Mouse (Mus musculus) embryo, embryonic 10.5 days (tissue): ENCODE results near the gene Adamts20.
A peak's percentile ranks its signal among the peaks of the same experiment; 100 is the strongest.

Experiments
- DNase-seq: peaks from one replicate; pipeline ENCODE4 v3.0.0-alpha.2; 2015; ENCODE audit warnings: low spot score

The Adamts20 gene

GRCm38 (mm10) chr15:94344317-94344716 lies 120.9 kb downstream of the Adamts20 start:
- no peak for DNase-seq

DNA sequence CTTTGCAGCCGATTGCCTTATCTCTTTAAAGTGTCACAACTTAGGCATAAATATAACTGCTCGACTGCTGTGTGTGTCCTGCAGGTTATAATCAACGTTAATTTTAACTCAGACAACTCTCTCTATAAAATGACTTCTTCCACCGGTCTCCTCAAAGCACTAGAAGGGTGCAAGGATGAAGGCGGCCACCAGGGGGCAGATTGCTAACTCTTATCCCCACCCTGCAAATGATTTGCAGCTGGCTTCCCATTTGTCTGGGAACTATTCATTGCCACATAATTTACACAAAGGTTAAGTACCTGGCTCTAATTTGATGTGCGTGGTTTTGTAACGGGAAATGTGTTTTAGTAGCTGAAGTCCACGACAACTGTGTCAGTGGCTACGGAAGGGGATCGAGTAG lies 122.9 kb downstream of the Adamts20 start:
- DNase-seq: peak; percentile 75

DNA sequence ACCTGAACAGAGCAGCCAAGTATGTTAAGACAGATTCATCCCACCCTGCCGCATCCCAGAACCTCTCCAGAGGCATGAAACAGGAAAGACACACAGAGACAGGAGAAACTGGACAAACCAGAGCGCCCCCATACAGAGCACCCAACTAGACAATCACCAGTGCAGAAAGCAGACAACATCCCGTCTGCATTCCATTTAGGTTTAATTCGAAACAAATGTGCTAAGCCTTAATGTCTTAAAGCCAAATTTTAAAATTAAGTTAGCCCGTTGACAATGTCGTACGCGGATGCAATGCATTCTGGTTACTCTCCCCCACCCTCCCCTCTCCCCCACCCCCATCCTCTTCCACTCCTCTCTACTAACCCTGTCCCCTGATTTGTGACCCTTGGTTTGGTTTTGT lies 126.2 kb downstream of the Adamts20 start:
- no peak for DNase-seq

- DNase-seq: no peak
Observed at GRCm38 (mm10) chr15:94334586-94334985, 130.6 kb downstream of the Adamts20 start.

DNA sequence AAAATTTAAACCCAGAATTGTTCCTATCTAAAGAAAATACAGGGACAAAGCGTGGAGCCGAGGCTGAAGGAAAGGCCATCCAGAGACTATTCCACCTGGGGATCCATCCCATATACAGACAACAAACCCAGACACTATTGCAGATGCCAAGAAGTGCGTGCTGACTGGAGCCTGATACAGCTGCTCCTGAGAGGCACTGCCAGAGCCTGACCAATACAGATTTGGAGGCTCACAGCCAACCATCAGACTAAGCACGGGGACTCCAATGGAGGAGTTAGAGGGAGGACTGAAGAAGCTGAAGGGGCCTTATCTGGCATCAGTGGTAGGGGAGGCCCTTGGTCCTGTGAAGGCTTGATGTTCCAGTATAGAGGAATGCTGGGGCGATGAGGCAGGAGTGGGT lies 138.6 kb downstream of the Adamts20 start:
- DNase-seq: no peak

DNA sequence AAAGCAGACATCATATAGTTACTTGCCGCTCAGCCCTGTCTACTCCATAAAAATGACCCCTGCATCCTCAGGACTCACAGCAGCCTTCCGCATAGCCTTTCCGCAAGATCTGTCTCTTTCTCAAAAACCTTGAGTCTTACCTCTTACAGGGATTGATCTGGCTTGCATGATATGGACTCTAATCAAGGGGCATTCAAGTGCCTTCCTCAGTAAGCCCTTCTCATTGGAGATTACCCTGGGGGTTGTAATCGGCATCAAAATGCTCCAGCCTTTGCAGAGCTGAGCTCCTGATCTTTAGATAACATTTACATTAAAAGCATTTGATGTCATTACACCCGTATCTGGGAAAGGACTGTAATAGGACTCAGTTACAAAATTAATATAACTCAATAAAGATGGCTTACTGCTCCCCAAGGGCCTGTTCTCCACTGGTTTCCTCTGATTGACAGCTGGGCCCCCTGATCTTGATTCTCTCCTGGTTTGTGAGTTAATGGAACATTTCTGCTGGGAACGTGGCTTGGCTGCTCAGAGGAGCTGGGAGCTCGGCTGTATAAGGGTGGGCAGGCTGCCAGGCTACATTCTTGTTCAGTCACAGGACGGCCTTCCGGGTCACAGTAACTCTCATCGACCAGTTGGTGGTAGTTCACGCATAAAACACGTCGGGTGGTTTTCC lies 139.6 kb downstream of the Adamts20 start:
- no peak for DNase-seq

GRCm38 (mm10) chr15:94316171-94316570 lies 149.0 kb downstream of the Adamts20 start:
- DNase-seq: no peak

GRCm38 (mm10) chr15:94309689-94310088 lies 155.5 kb downstream of the Adamts20 start:
- no peak for DNase-seq

- no peak for DNase-seq
Observed at GRCm38 (mm10) chr15:94307888-94308287, 157.3 kb downstream of the Adamts20 start.

DNA sequence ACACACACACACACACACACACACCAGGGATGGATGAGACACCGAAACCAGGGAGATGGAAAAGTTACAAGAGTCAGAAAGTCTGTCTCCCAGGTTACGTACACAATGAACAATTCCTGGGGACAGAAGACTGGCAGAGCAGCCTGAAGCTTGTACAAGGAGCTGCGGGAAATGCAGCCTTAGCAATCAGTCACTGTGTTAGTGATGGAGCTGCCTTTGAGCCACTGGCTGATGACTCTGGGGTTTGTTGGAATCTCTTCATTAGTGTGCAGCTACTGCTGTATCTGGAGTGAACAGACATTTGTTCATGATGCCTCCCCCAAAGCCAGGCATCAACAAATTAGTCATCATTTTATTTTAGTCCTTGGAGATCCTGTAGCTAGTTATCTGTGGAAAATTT lies 162.1 kb downstream of the Adamts20 start:
- no peak for DNase-seq

DNA sequence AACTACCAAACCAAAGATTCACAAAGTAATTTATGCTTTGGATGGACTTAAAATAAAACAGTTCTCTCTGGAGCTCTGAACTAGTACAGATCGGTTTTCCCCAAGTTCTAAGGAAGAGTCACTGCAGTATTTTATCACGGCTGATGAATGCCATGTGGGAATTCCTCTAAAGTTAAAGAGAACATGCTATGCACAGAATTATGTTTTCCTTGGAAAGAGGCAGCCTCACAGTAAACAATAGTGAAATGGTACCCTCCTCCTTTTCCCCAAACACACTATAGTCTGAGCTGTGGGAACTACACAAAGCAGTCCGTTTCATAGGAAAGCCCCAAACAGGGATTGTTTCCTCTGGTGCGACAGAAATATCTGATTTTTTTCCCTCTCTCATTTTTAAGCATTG lies 171.1 kb downstream of the Adamts20 start:
- DNase-seq: no peak

- DNase-seq: no peak
Observed at GRCm38 (mm10) chr15:94288015-94288414, 177.2 kb downstream of the Adamts20 start.

DNA sequence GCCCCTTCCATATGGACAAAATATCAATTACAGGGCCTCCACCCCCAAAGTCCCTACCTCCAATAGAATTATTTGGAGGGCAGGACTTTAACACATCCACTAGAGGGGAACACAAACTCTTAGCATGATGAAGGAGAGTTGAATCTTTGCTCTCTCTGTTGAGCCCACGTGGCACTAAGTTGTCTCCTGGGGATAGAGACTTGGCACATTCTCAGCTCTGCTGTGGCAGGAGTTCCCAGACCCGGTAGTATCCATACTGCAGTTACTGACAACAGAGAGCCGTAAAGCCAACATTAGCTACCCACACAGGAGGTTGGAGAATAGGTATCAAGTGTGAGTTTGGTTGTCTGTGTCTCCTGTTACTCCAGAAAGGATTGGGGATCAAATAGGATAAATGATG lies 177.7 kb downstream of the Adamts20 start:
- no peak for DNase-seq

- DNase-seq: no peak
Observed at GRCm38 (mm10) chr15:94276418-94276817, 188.8 kb downstream of the Adamts20 start.

GRCm38 (mm10) chr15:94265630-94266029 lies 199.6 kb downstream of the Adamts20 start:
- DNase-seq: peak; percentile 90

DNA sequence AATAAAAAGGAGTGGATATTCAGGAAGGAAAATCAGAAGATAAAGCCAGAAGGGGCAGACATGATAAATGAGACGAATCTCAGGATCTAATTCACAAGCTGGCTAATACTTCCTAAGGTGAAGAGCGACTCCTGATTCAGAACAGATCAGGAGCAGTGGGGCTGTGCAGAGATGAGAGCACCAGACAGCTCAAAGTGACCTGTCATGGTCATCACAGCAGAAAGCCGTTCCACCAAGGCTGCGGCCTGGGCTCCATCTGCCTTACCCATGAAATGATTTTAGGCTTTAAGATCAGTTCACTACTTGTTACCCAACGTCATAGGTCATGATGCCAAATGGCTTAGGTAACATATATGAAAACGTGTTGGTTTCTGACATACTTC lies 200.7 kb downstream of the Adamts20 start:
- DNase-seq: no peak

DNA sequence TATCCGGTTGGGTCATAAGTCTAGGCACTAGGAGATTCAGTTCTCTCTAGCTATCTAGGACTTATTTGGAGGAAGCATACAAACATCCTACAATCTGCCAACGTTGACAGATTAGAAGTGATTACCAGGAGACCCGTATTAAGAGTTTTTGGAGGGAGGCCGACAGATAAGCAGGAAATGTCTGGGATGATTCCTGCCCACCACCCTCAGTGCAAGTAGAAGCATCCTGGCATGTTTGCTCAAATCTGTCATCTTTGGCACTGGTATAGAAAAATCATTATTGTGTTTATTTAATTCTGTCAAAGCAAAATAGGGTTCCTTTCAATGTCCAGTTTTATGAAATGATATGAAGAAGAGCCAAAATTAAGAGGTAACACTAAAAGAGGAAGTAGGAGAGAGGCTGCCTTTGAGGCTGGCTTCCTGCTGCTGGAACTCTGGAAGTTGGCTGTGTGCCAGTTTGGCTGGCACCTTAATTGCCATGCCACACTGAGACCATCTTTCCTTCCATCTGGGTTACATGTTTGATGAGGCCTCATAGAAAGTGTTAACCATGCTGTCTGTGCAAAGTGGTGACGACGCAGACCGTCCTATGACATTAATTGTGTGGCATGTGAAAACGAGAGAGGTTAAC lies 201.2 kb downstream of the Adamts20 start:
- DNase-seq: no peak

DNA sequence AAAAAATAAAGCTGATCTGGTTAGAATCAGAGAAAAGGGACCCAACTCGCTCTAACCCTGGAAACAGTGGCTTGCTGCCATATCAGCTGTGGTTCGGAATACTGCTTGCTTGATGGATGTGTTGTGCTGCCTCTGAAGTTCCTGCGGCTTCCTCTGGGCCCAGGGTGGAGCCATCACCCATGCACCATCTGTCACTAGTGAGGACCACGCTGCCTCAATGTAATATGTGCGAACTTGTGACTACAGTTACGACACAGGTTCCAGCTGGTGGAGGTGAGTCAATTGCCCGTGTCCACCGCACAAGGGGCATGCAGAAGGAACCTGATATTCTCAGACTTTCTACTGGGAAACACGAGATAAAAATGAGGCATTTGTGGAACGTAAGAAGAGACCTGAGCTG lies 202.0 kb downstream of the Adamts20 start:
- no peak for DNase-seq

DNA sequence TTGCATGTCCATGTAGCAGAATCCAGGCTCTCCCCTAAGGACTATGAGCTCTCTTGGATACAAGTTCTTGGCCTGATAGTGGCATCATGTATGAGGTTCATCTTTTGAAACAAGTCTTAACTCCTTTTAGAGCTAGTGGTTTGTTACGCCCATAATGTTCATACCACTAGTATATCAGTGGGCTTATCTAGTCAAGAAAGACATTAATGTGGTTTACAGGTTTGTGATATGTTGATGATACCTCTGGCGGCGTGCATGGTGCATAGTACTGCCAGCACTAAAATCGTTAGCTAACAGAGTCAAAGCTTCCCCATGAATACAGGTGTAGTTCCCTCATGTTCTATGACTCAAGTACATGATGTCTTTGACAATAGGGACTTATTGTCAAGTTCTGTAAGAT lies 205.7 kb downstream of the Adamts20 start:
- DNase-seq: no peak

DNA sequence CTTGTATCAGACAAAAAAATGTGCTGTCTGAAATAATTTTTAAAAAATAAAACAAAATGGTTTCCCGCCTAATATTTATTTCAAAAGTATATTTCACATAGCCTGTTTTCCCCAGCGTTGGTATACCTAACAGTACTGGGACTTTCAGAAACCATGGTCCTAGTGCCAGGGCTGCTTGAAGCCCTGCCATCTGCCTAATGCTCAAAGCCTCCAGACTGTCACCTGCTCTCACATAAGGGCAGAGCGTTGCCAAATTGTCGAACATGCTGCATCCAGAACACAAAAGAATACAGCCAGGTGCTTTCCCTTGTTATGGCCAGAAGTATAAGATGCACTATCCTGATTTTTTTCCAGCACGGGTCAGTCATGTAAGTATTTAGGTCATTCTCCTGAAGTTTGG lies 209.7 kb downstream of the Adamts20 start:
- DNase-seq: no peak

DNA sequence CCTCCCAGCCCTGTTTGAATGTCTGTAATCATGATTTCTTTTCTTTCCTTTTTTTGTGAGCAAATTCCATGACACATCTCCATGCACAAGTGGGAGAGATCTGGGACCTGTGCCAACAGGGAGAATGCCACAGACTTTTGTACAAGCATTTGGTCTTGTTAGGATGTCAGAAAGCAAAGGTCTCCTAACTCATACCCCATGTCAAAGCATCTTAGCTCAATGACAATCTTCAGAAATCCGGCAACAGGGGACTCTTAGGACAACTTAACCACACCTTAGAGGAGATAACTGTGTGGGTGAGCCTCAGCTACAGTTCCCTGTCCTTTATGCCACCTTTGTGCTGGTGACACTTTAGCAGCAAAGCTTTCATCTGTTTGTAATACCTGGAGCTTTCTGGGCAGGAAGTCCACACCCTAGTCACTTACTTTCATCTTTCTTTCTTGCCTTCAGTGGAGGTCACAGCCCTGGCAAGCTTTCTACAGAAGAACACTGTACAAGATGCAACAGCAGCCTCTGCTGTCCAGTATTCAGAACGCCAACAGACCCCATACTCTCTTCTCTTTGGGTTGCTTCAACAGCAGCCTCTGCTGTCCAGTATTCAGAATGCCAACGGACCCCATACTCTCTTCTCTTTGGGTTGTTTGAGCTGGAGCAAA lies 210.2 kb downstream of the Adamts20 start:
- no peak for DNase-seq

DNA sequence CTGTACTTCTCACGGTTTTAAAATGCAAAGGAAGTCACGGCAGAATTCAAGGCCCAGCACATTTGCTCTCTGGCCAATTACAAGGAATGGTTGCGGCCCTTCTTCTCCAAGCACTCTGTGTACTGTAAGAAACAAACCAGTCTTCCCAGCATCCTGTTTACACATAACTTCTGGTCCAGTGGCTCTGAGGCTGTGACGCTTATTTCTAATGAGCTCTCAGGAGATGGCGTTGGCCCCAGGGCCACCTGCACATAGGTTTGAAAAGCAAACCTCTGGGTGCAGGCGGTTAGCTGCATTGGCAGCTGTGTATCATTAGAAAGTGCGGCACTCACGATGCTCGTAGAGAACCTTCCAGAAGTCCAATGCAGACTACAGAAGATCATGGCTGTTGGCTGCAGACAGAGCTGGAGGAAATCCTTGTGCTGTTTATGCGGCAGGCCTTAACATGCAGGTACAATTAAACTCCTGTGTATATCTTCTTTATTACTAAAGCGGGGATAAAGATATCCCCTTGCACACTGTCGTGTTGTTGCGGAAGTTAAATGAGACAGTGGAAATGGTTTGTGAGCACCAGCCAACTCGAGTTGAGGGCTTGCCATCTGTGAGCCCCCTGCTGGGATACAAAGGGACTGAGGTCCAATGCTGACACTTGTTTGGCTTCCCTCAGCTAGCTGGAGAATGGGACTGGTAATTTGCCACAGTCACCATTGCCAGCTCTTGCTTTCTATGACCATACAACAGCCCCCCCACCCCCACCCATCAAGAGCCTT lies 210.9 kb downstream of the Adamts20 start:
- DNase-seq: no peak
